Mouse (Mus musculus): Measurements from ENCODE around the gene Olfr954.

The Olfr954 gene

GRCm38 (mm10) chr9:39456401-39456800 is at the start of gene Olfr954:
Olfr954 (plus strand) TSS chr9:39456701.
- CTCF ChIA-PET = no interaction called here

- CTCF ChIA-PET = no interaction called here
These were observed 29.5 kb upstream of the Olfr954 start, which contains the start of gene Olfr952 for GRCm38 (mm10) chr9:39427048-39427447. Olfr952 (minus strand) TSS chr9:39427148.

DNA sequence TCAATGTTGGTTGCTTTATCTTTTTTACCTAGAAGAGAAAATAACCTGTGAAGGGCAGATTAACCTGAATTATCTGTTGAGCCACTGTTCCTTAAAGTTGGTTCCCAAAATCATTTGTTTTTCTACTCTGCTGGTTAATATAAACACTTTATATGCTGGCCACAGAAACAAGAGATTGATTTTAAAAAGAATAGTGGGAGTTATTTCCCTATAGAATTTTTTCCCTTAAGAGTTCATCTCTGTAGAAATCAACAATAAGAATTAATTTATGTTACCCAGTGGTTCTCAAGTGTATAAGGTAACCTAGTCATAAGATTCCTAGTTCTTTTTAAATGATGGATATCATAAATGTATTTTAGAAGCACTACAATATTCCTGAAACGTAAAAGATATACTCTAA is 15.3 kb downstream of the Olfr954 start, which contains the start of gene Olfr955:
Gene Olfr955, minus strand, starts transcription at position 101 of the 400 bp plus-strand sequence.
- CTCF ChIA-PET = no interaction called here

- CTCF ChIA-PET = interaction anchor here (0.5 kb wide), 1 partner anchor 15 kb away, joined by 4 read pairs; no protein-coding TSS in a partner anchor
These were observed 37.4 kb downstream of the Olfr954 start, which contains the start of gene Olfr44 for GRCm38 (mm10) chr9:39493895-39494294. Olfr44 (minus strand) TSS chr9:39493995.

- CTCF ChIA-PET = no interaction called here
These were observed 52.5 kb downstream of the Olfr954 start for GRCm38 (mm10) chr9:39508998-39509397.

DNA sequence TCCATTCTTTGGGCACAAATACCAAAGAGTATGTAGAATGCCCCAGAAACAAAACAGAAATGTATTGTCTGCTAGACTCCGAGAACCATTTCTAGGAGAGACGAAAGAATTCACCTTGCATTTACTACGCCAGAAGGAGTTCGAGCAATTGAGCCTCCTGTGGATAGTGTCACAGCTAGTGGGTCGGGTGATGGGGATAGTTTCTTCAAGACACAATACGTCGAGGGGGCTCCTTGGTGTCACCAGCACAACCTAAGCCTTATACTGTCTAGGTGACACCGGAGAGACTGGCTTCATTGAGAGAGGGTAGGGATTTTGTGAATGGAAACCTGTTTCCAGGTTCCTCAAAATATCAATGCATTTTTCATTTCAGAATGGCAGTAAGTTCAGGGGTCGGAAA is 52.9 kb downstream of the Olfr954 start:
- CTCF ChIA-PET = no interaction called here

All from spleen, embryonic (tissue).